Mouse (Mus musculus): ENCODE results near the gene Noa1.

- TF ChIP-seq CTCF (IDR thresholded peaks at IDR 0.05; ENCODE audit: extremely low read depth, insufficient read depth, low read length) (no peak), POLR2A (IDR thresholded peaks at IDR 0.05; ENCODE audit: extremely low read depth, insufficient read depth, low read length) (no peak)
These were observed 57.6 kb downstream of the Noa1 start for GRCm38 (mm10) chr5:77252115-77252827.
